Mouse (Mus musculus) erythroblast, embryonic 14.5 days (primary cell): ENCODE measurements around the gene Amn1.

ENCODE experiments used
- GATA1 ChIP-seq: IDR thresholded peaks from 2 replicates; pipeline ENCODE4 v1.6.1; 2012; ENCODE audit warnings: low read length, inconsistent platforms, mixed read lengths
- TAL1 ChIP-seq: IDR thresholded peaks from 3 replicates; pipeline ENCODE4 v1.6.1; 2012; ENCODE audit warnings: low read length, inconsistent platforms, mixed read lengths

- TF ChIP-seq GATA1 (no peak), TAL1 (no peak)
Measured at GRCm38 (mm10) chr6:149233918-149234317, 45.4 kb upstream of the Amn1 start.
